Mouse (Mus musculus): ENCODE results near the gene 4930404N11Rik.

- TF ChIP-seq CTCF (conservative IDR thresholded peaks at IDR 0.05; ENCODE audit: insufficient read depth, insufficient read length, low read depth, low read length) (no peak), POLR2A (IDR thresholded peaks at IDR 0.05; ENCODE audit: low read depth, low read length) (no peak)
Measured at GRCm38 (mm10) chr10:81349961-81350350, 15.7 kb downstream of the 4930404N11Rik start.

Data from kidney, adult 2 months (tissue).